In genomic region chr11:108246267-108246702, GRCm38 (mm10) we compare ENCODE assay signal across 19 mouse cellular contexts.
DNase-seq lines count a peak whose midpoint lies in the region; ATAC-seq and TF ChIP-seq lines count a peak whose summit lies in the region.
"Had no signal": no experiment of that assay in that cellular context is flagged by ENCODE, and none has a peak within 500 bp of the region (broad histone marks: within the 10 kb centered on the region; RNA-seq: fewer than 3 reads in every experiment).

No protein-coding gene starts in this region.

- no peak for TF ChIP-seq RAD21 in CH12.LX (IDR thresholded peaks at IDR 0.05; ENCODE audit: low read depth, low read length)

- H3K36me3 ChIP-seq in heart, embryonic 15.5 days = no peaks in the 10 kb centered on the region
- peaks cover 0 to 28% of the 10 kb centered on the region in 2 experiments for H3K36me3 ChIP-seq in CH12.LX (replicated peaks in 1 of 2; ENCODE audit: control insufficient read depth in 1 of 2, insufficient read depth in 1 of 2, low read length in 1 of 2)
- H3K36me3 ChIP-seq in liver, embryonic 13.5 days = no peaks in the 10 kb centered on the region
- no peaks in the 10 kb centered on the region for H3K36me3 ChIP-seq in hindbrain, embryonic 14.5 days (replicated peaks; ENCODE audit: control insufficient read depth, insufficient read depth)
- 0 out of 2 replicates have a peak, but pooled peaks cover 5% of the 10 kb centered on the region for H3K36me3 ChIP-seq in intestine, postnatal 0 days (ENCODE audit: control insufficient read depth, insufficient read depth)
- H3K36me3 ChIP-seq: midbrain, embryonic 15.5 days had no signal

- 48% methylated on average over 4 of the region's 4 CpGs for WGBS in heart, embryonic 15.5 days
- WGBS in liver, embryonic 13.5 days (ENCODE audit: insufficient replicate concordance) = 18% methylated on average over 4 of the region's 4 CpGs
- 73% methylated on average over 4 of the region's 4 CpGs for WGBS in hindbrain, embryonic 14.5 days
- WGBS in intestine, postnatal 0 days = 64% methylated on average over 4 of the region's 4 CpGs

- peaks cover 84% of the 10 kb centered on the region for H3K4me1 ChIP-seq in heart, embryonic 15.5 days (replicated peaks)
- H3K4me1 ChIP-seq in CH12.LX (ENCODE audit: control insufficient read depth in 1 of 2, insufficient read depth in 2 of 2) = peaks cover 40 to 99% of the 10 kb centered on the region in 2 experiments
- peaks cover 86% of the 10 kb centered on the region for H3K4me1 ChIP-seq in liver, embryonic 13.5 days (replicated peaks)
- H3K4me1 ChIP-seq in hindbrain, embryonic 14.5 days (replicated peaks; ENCODE audit: control insufficient read depth, insufficient read depth, low read length) = no peaks in the 10 kb centered on the region; the same call in none of the 2 replicates
- H3K4me1 ChIP-seq in intestine, postnatal 0 days (replicated peaks; ENCODE audit: control insufficient read depth, insufficient read depth, low read length) = peaks cover 18% of the 10 kb centered on the region

- ATAC-seq in heart, embryonic 15.5 days (replicated peaks; ENCODE audit: insufficient number of reproducible peaks, insufficient read depth, low FRiP score, low read depth) = no peak
- peak; percentile 81 for ATAC-seq in liver, embryonic 13.5 days (ENCODE audit: low read depth)
- no peak for ATAC-seq in hindbrain, embryonic 14.5 days (ENCODE audit: low FRiP score)
- ATAC-seq in intestine, postnatal 0 days = no peak
- ATAC-seq: forebrain, postnatal 0 days; hindbrain, embryonic 16.5 days; midbrain, embryonic 15.5 days had no signal

- no peak overlapping the region for H3K4me3 ChIP-seq in heart, embryonic 15.5 days
- H3K4me3 ChIP-seq in CH12.LX (replicated peaks in 1 of 3; ENCODE audit: low read depth in 2 of 3, low read length in 2 of 3, poor library complexity in 1 of 3) = no peak overlapping the region
- H3K4me3 ChIP-seq in liver, embryonic 13.5 days (replicated peaks) = no peak overlapping the region
- no peak overlapping the region for H3K4me3 ChIP-seq in hindbrain, embryonic 14.5 days (replicated peaks; ENCODE audit: low read length)
- no peak overlapping the region for H3K4me3 ChIP-seq in intestine, postnatal 0 days (ENCODE audit: low read depth, low read length)
- H3K4me3 ChIP-seq: midbrain, embryonic 15.5 days had no signal

- no peak for TF ChIP-seq POLR2A in CH12.LX (IDR thresholded peaks at IDR 0.05; ENCODE audit: low read depth, low read length)

- peak overlapping the region; percentile 11; the same call in 1 of the 2 replicates for H3K4me2 ChIP-seq in heart, embryonic 15.5 days
- H3K4me2 ChIP-seq in CH12.LX (ENCODE audit: insufficient read depth, low read depth, poor library complexity, severe bottlenecking) = no peak overlapping the region
- H3K4me2 ChIP-seq in liver, embryonic 13.5 days = no peak overlapping the region
- H3K4me2 ChIP-seq in hindbrain, embryonic 14.5 days (replicated peaks) = no peak overlapping the region
- H3K4me2 ChIP-seq in intestine, postnatal 0 days (replicated peaks; ENCODE audit: low read depth) = no peak overlapping the region
- H3K4me2 ChIP-seq: midbrain, embryonic 15.5 days had no signal

- H3K9ac ChIP-seq in heart, embryonic 15.5 days = no peak overlapping the region
- H3K9ac ChIP-seq in CH12.LX (ENCODE audit: insufficient read depth, low read depth) = no peak overlapping the region
- no peak overlapping the region for H3K9ac ChIP-seq in liver, embryonic 13.5 days
- H3K9ac ChIP-seq in hindbrain, embryonic 14.5 days = no peak overlapping the region
- H3K9ac ChIP-seq in intestine, postnatal 0 days (ENCODE audit: low read depth, low read length) = no peak overlapping the region
- H3K9ac ChIP-seq: forebrain, postnatal 0 days; midbrain, embryonic 15.5 days had no signal

- in situ Hi-C loops in CH12.LX (cut with MboI; ENCODE audit: low pct_ligation_motif_present, low pct_unique_long_range_greater_than_20kb, low sequenced_read_pairs) = no loop called here

- H3K27ac ChIP-seq in heart, embryonic 15.5 days = peak overlapping the region; percentile 45
- peak overlapping the region; percentile 34; the same call in 1 of the 2 replicates for H3K27ac ChIP-seq in CH12.LX (ENCODE audit: insufficient read depth, low read depth)
- 0 out of 2 replicates have a peak overlapping the region, but pooled peaks have one; percentile 29 for H3K27ac ChIP-seq in liver, embryonic 13.5 days
- no peak overlapping the region for H3K27ac ChIP-seq in hindbrain, embryonic 14.5 days
- no peak overlapping the region for H3K27ac ChIP-seq in intestine, postnatal 0 days (ENCODE audit: low read depth, low read length)
- H3K27ac ChIP-seq: midbrain, embryonic 15.5 days had no signal

- H3K79me2 ChIP-seq in CH12.LX (replicated peaks; ENCODE audit: control insufficient read depth, extremely low read depth, insufficient read depth, poor library complexity, severe bottlenecking) = peaks cover 26% of the 10 kb centered on the region

- TF ChIP-seq EP300 in CH12.LX (IDR thresholded peaks at IDR 0.05; ENCODE audit: low read length) = peak; percentile 51; the same call in 1 of the 2 replicates

- dilution Hi-C loops in CH12.LX (cut with MboI; ENCODE audit: extremely low pct_ligation_motif_present, extremely low pct_unique_long_range_greater_than_20kb, low sequenced_read_pairs) = no loop called here

- H3K9me3 ChIP-seq in heart, embryonic 15.5 days (replicated peaks) = no peaks in the 10 kb centered on the region
- no peaks in the 10 kb centered on the region for H3K9me3 ChIP-seq in CH12.LX (replicated peaks; ENCODE audit: low read length)
- no peaks in the 10 kb centered on the region for H3K9me3 ChIP-seq in liver, embryonic 13.5 days (replicated peaks)
- H3K9me3 ChIP-seq in hindbrain, embryonic 14.5 days (ENCODE audit: control insufficient read depth, low read length) = no peaks in the 10 kb centered on the region
- H3K9me3 ChIP-seq in intestine, postnatal 0 days (ENCODE audit: control insufficient read depth) = no peaks in the 10 kb centered on the region
- H3K9me3 ChIP-seq: midbrain, embryonic 15.5 days had no signal

- H3K27me3 ChIP-seq in heart, embryonic 15.5 days = no peaks in the 10 kb centered on the region
- no peaks in the 10 kb centered on the region for H3K27me3 ChIP-seq in CH12.LX (replicated peaks)
- no peaks in the 10 kb centered on the region for H3K27me3 ChIP-seq in liver, embryonic 13.5 days
- no peaks in the 10 kb centered on the region for H3K27me3 ChIP-seq in hindbrain, embryonic 14.5 days (ENCODE audit: control insufficient read depth, insufficient read depth, low read length)
- H3K27me3 ChIP-seq in intestine, postnatal 0 days (replicated peaks; ENCODE audit: control insufficient read depth, insufficient read depth, low read length) = no peaks in the 10 kb centered on the region
- H3K27me3 ChIP-seq: midbrain, embryonic 15.5 days had no signal

- DNase-seq in heart, adult 9 months (ENCODE audit: low spot score in 2 of 2) = no peak
- no peak for DNase-seq in CH12.LX (ENCODE audit: extremely low read depth)
- peak; percentile 99 for DNase-seq in MEL-GATA-1-ER (ENCODE audit: extremely low read depth, low read depth)
- peak; percentile 21 for DNase-seq in liver, embryonic 13.5 days
- DNase-seq in hindbrain, embryonic 14.5 days (ENCODE audit: low spot score) = no peak
- no peak for DNase-seq in right cerebral cortex, postnatal 4 days
- DNase-seq: adrenal gland, postnatal 36 days; cerebellum, adult 8-10 months; forebrain, postnatal 0 days; gastrocnemius, postnatal 36 days; kidney, adult 2 months; kidney, postnatal 14 days; layer of hippocampus, adult 9-11 months; lung, adult 2 months; lung, postnatal 36 days had no signal

- TF ChIP-seq CTCF in CH12.LX (conservative IDR thresholded peaks at IDR 0.05 in 1 of 2, IDR thresholded peaks at IDR 0.05 in 1 of 2; ENCODE audit: low read depth in 2 of 2, low read length in 2 of 2) = no peak
- TF ChIP-seq CTCF in intestine, postnatal 0 days (IDR thresholded peaks at IDR 0.05; ENCODE audit: low read depth) = no peak

TF ChIP-seq in CH12.LX, 34 proteins besides CTCF, POLR2A, EP300 and RAD21:
- TF ChIP-seq JUN (IDR thresholded peaks at IDR 0.05; ENCODE audit: insufficient read depth, low read depth, low read length) = no peak
- no peak for TF ChIP-seq MEF2A (IDR thresholded peaks at IDR 0.05; ENCODE audit: borderline replicate concordance, low read depth, low read length)
- TF ChIP-seq ZNF384 (IDR thresholded peaks at IDR 0.05; ENCODE audit: low read depth, low read length) = peak; percentile 55
- TF ChIP-seq BHLHE40 (IDR thresholded peaks at IDR 0.05; ENCODE audit: low read depth, low read length) = no peak; the same call in 1 of the 2 replicates
- no peak for TF ChIP-seq JUND (conservative IDR thresholded peaks at IDR 0.05; ENCODE audit: low read depth, low read length)
- TF ChIP-seq MAX (IDR thresholded peaks at IDR 0.05; ENCODE audit: low read length) = 0 out of 2 replicates have a peak, but pooled peaks have one; percentile 24
- TF ChIP-seq ETS1 (conservative IDR thresholded peaks at IDR 0.05; ENCODE audit: low read depth, low read length) = peak; percentile 50
- TF ChIP-seq SIN3A (IDR thresholded peaks at IDR 0.05; ENCODE audit: low read length) = 0 out of 2 replicates have a peak, but pooled peaks have one; percentile 31

Comparison
In these comparisons a context has a peak if more than half of its experiments do, and no peak if none do; other contexts are left out.
1. H3K27ac ChIP-seq: peak in heart, embryonic 15.5 days (single experiment), CH12.LX (single experiment) and liver, embryonic 13.5 days (single experiment); none in hindbrain, embryonic 14.5 days (single experiment) and intestine, postnatal 0 days (single experiment).
2. DNase-seq: peak in MEL-GATA-1-ER (single experiment) and liver, embryonic 13.5 days (single experiment); none in heart, adult 9 months (0 of 2), CH12.LX (single experiment), hindbrain, embryonic 14.5 days (single experiment) and right cerebral cortex, postnatal 4 days (single experiment).